Mouse (Mus musculus) heart, embryonic 10.5 days (tissue): ENCODE data around the gene Tmem265. TPM values are rescaled to one million over a fixed set of nuclear protein-coding genes. Genes with fewer than 3 reads are reported as not detected.

Experiments used
- DNase-seq: peaks from one replicate; pipeline ENCODE4 v3.0.0-alpha.2; 2017; ENCODE audit warnings: low spot score
- H3K27ac ChIP-seq: fragments of 300-500 bp; sonication (generic); 2 replicates; pipeline ENCODE4 v1.5.1; 2016; ENCODE audit warnings: mild to moderate bottlenecking
- H3K27me3 ChIP-seq: fragments of 300-500 bp; sonication (generic); 2 replicates; pipeline ENCODE4 v1.6.1; 2016; ENCODE audit warnings: mild to moderate bottlenecking; ENCODE audit not compliant: poor library complexity, insufficient read depth, severe bottlenecking
- H3K36me3 ChIP-seq: fragments of 300-500 bp; sonication (generic); 2 replicates; pipeline ENCODE4 v1.6.1; 2016; ENCODE audit warnings: mild to moderate bottlenecking, moderate library complexity
- H3K4me1 ChIP-seq: fragments of 300-500 bp; sonication (generic); 2 replicates; pipeline ENCODE4 v1.6.1; 2016; ENCODE audit warnings: mild to moderate bottlenecking
- H3K4me3 ChIP-seq: fragments of 300-500 bp; sonication (generic); 2 replicates; pipeline ENCODE4 v1.5.1; 2016; ENCODE audit warnings: mild to moderate bottlenecking, moderate library complexity
- H3K9me3 ChIP-seq: fragments of 300-500 bp; sonication (generic); 2 replicates; pipeline ENCODE4 v1.6.1; 2016; ENCODE audit warnings: mild to moderate bottlenecking, moderate library complexity
- WGBS: fragments of 180-500 bp; shearing (Covaris S2); methylation state at CpG from one replicate; pipeline ENCODE4 v1.1.7; 2016; 5-methylcytosine and 5-hydroxymethylcytosine counted together
- polyA plus RNA-seq: library from polyadenylated mRNA; unstranded; fragments of >200 nt; fragmentation: Nextera tagmentation; extraction: Ambion mirVana; gene quantifications from 2 replicates; pipeline ENCODE4 v1.2.1, GENCODE M21; 2016

Tmem265 gene
- polyA plus RNA-seq, 1 experiment from 2014 or later: 5.2 TPM

DNA sequence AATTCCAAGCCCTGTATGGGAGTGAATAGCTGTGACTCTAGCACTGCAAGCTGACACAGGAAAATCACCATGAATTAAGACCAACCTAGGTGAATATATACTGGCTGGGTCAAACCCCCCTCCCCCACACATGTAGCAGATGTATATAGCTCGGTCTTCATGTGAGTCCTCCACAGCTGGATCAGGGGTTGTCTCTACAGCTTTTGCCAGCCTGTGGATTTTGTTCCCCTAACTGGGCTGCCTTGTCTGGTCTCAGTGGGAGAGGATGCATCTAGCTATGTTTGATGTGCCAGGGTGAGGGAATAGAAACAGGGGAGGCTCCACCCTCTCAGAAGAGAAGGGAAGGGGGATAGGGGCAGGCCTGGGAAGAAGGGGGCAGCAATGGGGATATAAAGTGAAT, 55.1 kb downstream of the Tmem265 start:
- Histone ChIP-seq H3K36me3 (peaks cover 22% of the 10 kb centered on the region), H3K4me3 (no peak overlapping the region), H3K9me3 (peaks cover 11% of the 10 kb centered on the region), H3K27me3 (no peaks in the 10 kb centered on the region), H3K27ac (no peak overlapping the region), H3K4me1 (peaks cover 23% of the 10 kb centered on the region)
- WGBS: 65% methylated on average over 1 of the region's 1 CpGs
- DNase-seq: no peak

Other genes starting within 250 kb of the Tmem265 start
- 18.7 and 19.0 TPM in 2 replicates for gene Zfp768, start 215.8 kb upstream of the Tmem265 start, polyA plus RNA-seq
- gene Zfp747, start 185.3 kb upstream of the Tmem265 start, polyA plus RNA-seq: 5.3 and 6.7 TPM in 2 replicates
- 4.6 and 4.8 TPM in 2 replicates for gene 9130019O22Rik, start 174.2 kb upstream of the Tmem265 start, polyA plus RNA-seq
- gene E430018J23Rik, start 167.8 kb upstream of the Tmem265 start, polyA plus RNA-seq: 3.8 and 5.5 TPM in 2 replicates
- gene Zfp764, start 154.6 kb upstream of the Tmem265 start, polyA plus RNA-seq: 5.1 and 6.6 TPM in 2 replicates
- gene Zfp688, start 139.3 kb upstream of the Tmem265 start, polyA plus RNA-seq: 20.9 and 26.8 TPM in 2 replicates
- 6.6 and 7.0 TPM in 2 replicates for gene Zfp689, start 112.2 kb upstream of the Tmem265 start, polyA plus RNA-seq
- gene Prr14, start 101.8 kb upstream of the Tmem265 start, polyA plus RNA-seq: 35.6 and 42.2 TPM in 2 replicates
- 6.4 and 13.0 TPM in 2 replicates for gene Fbrs, start 82.2 kb upstream of the Tmem265 start, polyA plus RNA-seq
- gene Srcap, start 49.4 kb upstream of the Tmem265 start, polyA plus RNA-seq: 47.4 and 56.4 TPM in 2 replicates
- 9.4 and 10.0 TPM in 2 replicates for gene Gm42715, start 41.8 kb upstream of the Tmem265 start, polyA plus RNA-seq
- gene Phkg2, start 11.9 kb downstream of the Tmem265 start, polyA plus RNA-seq: 44.2 and 46.6 TPM in 2 replicates
- 9.5 and 10.2 TPM in 2 replicates for gene Ccdc189, start 27.2 kb downstream of the Tmem265 start, polyA plus RNA-seq
- gene Rnf40, start 27.4 kb downstream of the Tmem265 start, polyA plus RNA-seq: 37.5 and 46.3 TPM in 2 replicates
- gene Zfp629, start 54.4 kb downstream of the Tmem265 start, polyA plus RNA-seq: 13.0 and 13.8 TPM in 2 replicates
- 32.3 and 59.4 TPM in 2 replicates for gene Bcl7c, start 147.5 kb downstream of the Tmem265 start, polyA plus RNA-seq
- 3.4 and 6.5 TPM in 2 replicates for gene Ctf1, start 151.3 kb downstream of the Tmem265 start, polyA plus RNA-seq
- gene Ctf2, start 170.8 kb downstream of the Tmem265 start, polyA plus RNA-seq: 0.26 TPM in 1 of 2 replicates, not detected in the other
- gene Fbxl19, start 183.2 kb downstream of the Tmem265 start, polyA plus RNA-seq: 3.4 and 4.8 TPM in 2 replicates
- gene Orai3, start 208.4 kb downstream of the Tmem265 start, polyA plus RNA-seq: 12.9 and 19.8 TPM in 2 replicates
- 13.2 and 23.7 TPM in 2 replicates for gene Setd1a, start 215.3 kb downstream of the Tmem265 start, polyA plus RNA-seq
- gene Gm49388, start 224.2 kb downstream of the Tmem265 start, polyA plus RNA-seq: not detected in 2 replicates
- 14.9 and 17.1 TPM in 2 replicates for gene Hsd3b7, start 239.2 kb downstream of the Tmem265 start, polyA plus RNA-seq